In the genomic region with DNA sequence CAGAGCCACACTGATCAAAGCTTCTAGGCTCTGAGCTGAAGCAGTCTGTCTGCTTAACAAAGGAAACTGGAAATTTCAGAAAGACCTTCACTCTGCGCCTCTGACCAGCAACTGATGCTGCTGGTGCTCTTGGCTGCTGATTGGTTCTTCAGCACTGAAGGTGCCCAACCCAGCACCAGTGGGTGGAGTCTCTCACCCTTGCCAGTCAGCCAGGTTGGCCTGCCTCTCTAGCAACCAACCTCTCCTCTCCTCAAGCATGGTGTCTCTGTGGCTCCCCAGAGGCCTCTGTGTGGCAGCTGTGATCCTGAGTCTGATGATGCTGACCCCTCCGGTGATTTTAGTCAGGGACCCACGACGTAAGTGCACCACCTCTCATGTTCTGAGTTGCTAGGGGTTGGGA, we compare ENCODE assay signal across 16 mouse cellular contexts. TPM values are rescaled to one million over a fixed set of nuclear protein-coding genes. Genes with fewer than 3 reads are reported as not detected.
DNase-seq lines count a peak whose midpoint lies in the region; ATAC-seq and TF ChIP-seq lines count a peak whose summit lies in the region.
"Had no signal": no experiment of that assay in that cellular context is flagged by ENCODE, and none has a peak within 500 bp of the region (broad histone marks: within the 10 kb centered on the region; RNA-seq: fewer than 3 reads in every experiment).

H2-Eb2 (plus strand) TSS at position 230 of the 400 bp plus-strand sequence.

- no peak for DNase-seq in liver, postnatal 0 days
- DNase-seq in liver, embryonic 11.5 days (ENCODE audit: low spot score), result no peak
- DNase-seq in ZHBTc4 (ENCODE audit: low read depth, low spot score), result peak; percentile 23
- peak; percentile 31 for DNase-seq in induced T-regulatory cell, adult 2 months (ENCODE audit: low read depth)
- DNase-seq in splenic B cell, adult 2 months (ENCODE audit: low read depth, low spot score), result peak; percentile 94
- DNase-seq in adrenal gland, postnatal 25 days, result no peak
- DNase-seq in kidney, postnatal 36 days, result no peak
- DNase-seq: cerebellum, postnatal 25 days; heart, postnatal 36 days had no signal

- no peak within 1 kb of the TSS for H3K4me2 ChIP-seq in liver, postnatal 0 days (ENCODE audit: low read depth, low read length)
- H3K4me2 ChIP-seq in liver, embryonic 11.5 days, result no peak within 1 kb of the TSS
- H3K4me2 ChIP-seq: liver, embryonic 12.5 days; neural tube, embryonic 12.5 days had no signal

- no peaks in the 10 kb centered on the region for H3K27me3 ChIP-seq in liver, postnatal 0 days (ENCODE audit: insufficient read depth, low read length)
- no peaks in the 10 kb centered on the region; the same call in 1 of the 2 replicates for H3K27me3 ChIP-seq in liver, embryonic 11.5 days (replicated peaks; ENCODE audit: control insufficient read depth, insufficient read depth, low read length)
- no peaks in the 10 kb centered on the region for H3K27me3 ChIP-seq in splenic B cell, adult 2 months (ENCODE audit: control insufficient read depth, insufficient read depth, low read length, poor library complexity, severe bottlenecking)
- H3K27me3 ChIP-seq: liver, embryonic 12.5 days; neural tube, embryonic 12.5 days had no signal

- peak; percentile 40; the same call in 1 of the 2 replicates for ATAC-seq in liver, postnatal 0 days
- no peak for ATAC-seq in liver, embryonic 11.5 days (replicated peaks; ENCODE audit: low FRiP score)
- ATAC-seq: intestine, postnatal 0 days; liver, embryonic 12.5 days had no signal

- H3K36me3 ChIP-seq in liver, postnatal 0 days (replicated peaks; ENCODE audit: insufficient read depth, low read length), result no peaks in the 10 kb centered on the region
- H3K36me3 ChIP-seq in liver, embryonic 11.5 days (ENCODE audit: control insufficient read depth, insufficient read depth, low read length), result no peaks in the 10 kb centered on the region
- no peaks in the 10 kb centered on the region for H3K36me3 ChIP-seq in splenic B cell, adult 2 months (ENCODE audit: control insufficient read depth, insufficient read depth, low read length, poor library complexity, severe bottlenecking)
- H3K36me3 ChIP-seq: liver, embryonic 12.5 days; neural tube, embryonic 12.5 days had no signal

- H3K27ac ChIP-seq in liver, postnatal 0 days (ENCODE audit: low read depth), result no peak within 1 kb of the TSS
- no peak within 1 kb of the TSS for H3K27ac ChIP-seq in liver, embryonic 11.5 days (ENCODE audit: low read depth, low read length)
- H3K27ac ChIP-seq: liver, embryonic 12.5 days; neural tube, embryonic 12.5 days had no signal

- H3K4me3 ChIP-seq in liver, postnatal 0 days (ENCODE audit: low read depth, low read length), result no peak within 1 kb of the TSS
- no peak within 1 kb of the TSS for H3K4me3 ChIP-seq in liver, embryonic 11.5 days (ENCODE audit: low read depth, low read length)
- H3K4me3 ChIP-seq: liver, embryonic 12.5 days; neural tube, embryonic 12.5 days had no signal

- no peaks in the 10 kb centered on the region for H3K4me1 ChIP-seq in liver, postnatal 0 days (ENCODE audit: insufficient read depth)
- H3K4me1 ChIP-seq in liver, embryonic 11.5 days (replicated peaks; ENCODE audit: control insufficient read depth, insufficient read depth, low read length), result no peaks in the 10 kb centered on the region
- H3K4me1 ChIP-seq: liver, embryonic 12.5 days; neural tube, embryonic 12.5 days had no signal

- no peak within 1 kb of the TSS for H3K9ac ChIP-seq in liver, postnatal 0 days (replicated peaks)
- H3K9ac ChIP-seq in liver, embryonic 11.5 days (ENCODE audit: low read depth, low read length), result no peak within 1 kb of the TSS
- H3K9ac ChIP-seq: liver, embryonic 12.5 days; neural tube, embryonic 12.5 days had no signal

- TF ChIP-seq CTCF in liver, postnatal 0 days (IDR thresholded peaks at IDR 0.05; ENCODE audit: low read depth), result no peak

- 46% methylated on average over 4 of the region's 4 CpGs for WGBS in liver, postnatal 0 days (ENCODE audit: insufficient replicate concordance)
- WGBS in liver, embryonic 11.5 days, result 56% methylated on average over 4 of the region's 4 CpGs

- no peak for TF ChIP-seq EP300 in liver, postnatal 0 days (IDR thresholded peaks at IDR 0.05; ENCODE audit: low read depth)

- no peaks in the 10 kb centered on the region for H3K9me3 ChIP-seq in liver, postnatal 0 days (ENCODE audit: low read length)
- H3K9me3 ChIP-seq in liver, embryonic 11.5 days (ENCODE audit: control insufficient read depth, low read length), result no peaks in the 10 kb centered on the region
- H3K9me3 ChIP-seq: liver, embryonic 12.5 days; neural tube, embryonic 12.5 days had no signal

RNA-seq across cellular contexts. Expression of gene H2-Eb2, which starts in this region (rescaled TPM):
- not detected in 2 replicates for polyA plus RNA-seq in liver, postnatal 0 days (2015; fragmentation: Nextera tagmentation; extraction: Ambion mirVana)
- not detected in 2 replicates for polyA plus RNA-seq in liver, embryonic 11.5 days (2014; fragmentation: Nextera tagmentation; extraction: Ambion mirVana)
- not detected in 2 replicates for total RNA-seq in adrenal gland, postnatal 25 days (2021)
- total RNA-seq: heart, adult 8-10 months; heart, postnatal 36 days; layer of hippocampus, adult 18-20 months; left cerebral cortex, postnatal 14 days had no signal
- polyA plus RNA-seq: intestine, postnatal 0 days; liver, embryonic 12.5 days; neural tube, embryonic 12.5 days; testis, adult 2 months had no signal

Comparison
In these comparisons a context has a peak if more than half of its experiments do, and no peak if none do; other contexts are left out.
1. Peak in ATAC-seq in liver, postnatal 0 days; RNA of the gene not detected or under 1 TPM.
2. DNase-seq: peak in ZHBTc4 (single experiment), induced T-regulatory cell, adult 2 months (single experiment) and splenic B cell, adult 2 months (single experiment); none in liver, postnatal 0 days (single experiment), liver, embryonic 11.5 days (single experiment), adrenal gland, postnatal 25 days (single experiment) and kidney, postnatal 36 days (0 of 2).